Mouse (Mus musculus): ENCODE measurements around the gene Btnl1.

Gene Btnl1

DNA sequence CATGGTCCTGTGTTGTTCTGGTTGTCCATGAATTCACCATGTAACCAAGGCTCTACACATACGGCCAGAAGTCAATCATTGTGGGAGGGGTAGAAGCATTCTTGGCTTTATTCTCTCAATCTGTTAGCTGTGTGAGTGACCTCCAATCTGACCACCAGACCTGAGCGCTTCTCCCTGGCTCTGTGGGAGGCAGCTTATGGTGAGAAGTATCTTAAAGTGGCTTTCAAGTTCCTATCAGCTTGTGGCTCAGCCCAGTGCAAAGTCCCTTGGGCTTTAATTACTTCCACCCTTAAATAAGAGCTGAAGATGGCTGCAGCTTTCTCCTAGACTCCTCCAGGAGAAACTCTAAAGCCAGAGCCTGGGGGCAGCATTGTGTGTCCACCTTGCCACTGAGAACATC, at the start of gene Btnl1:
Gene Btnl1, plus strand, starts transcription at position 286 of the 400 bp plus-strand sequence.
- DNase-seq = no peak

GRCm38 (mm10) chr17:34329807-34330206, 47.1 kb upstream of the Btnl1 start:
- DNase-seq = no peak

DNA sequence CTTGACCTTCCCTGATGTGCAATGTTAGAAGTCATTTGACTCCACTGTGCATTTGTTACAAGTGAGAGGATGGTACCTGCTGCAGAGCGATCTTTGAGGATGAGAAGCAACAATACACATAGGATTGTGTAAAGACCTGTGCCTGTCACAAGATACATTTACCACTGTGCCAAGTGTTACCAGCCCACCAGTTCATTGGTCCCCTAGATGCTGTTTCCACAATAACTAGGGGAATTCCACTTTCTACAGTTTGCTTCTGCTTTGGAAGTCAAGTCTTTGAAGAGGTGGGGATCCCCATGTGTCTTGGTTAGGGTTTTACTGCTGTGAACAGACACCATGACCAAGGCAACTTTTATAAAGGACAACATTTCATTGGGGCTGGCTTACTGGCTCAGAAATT, 45.7 kb upstream of the Btnl1 start:
- no peak for DNase-seq

GRCm38 (mm10) chr17:34340619-34341402, 36.1 kb upstream of the Btnl1 start:
- no peak for DNase-seq

DNA sequence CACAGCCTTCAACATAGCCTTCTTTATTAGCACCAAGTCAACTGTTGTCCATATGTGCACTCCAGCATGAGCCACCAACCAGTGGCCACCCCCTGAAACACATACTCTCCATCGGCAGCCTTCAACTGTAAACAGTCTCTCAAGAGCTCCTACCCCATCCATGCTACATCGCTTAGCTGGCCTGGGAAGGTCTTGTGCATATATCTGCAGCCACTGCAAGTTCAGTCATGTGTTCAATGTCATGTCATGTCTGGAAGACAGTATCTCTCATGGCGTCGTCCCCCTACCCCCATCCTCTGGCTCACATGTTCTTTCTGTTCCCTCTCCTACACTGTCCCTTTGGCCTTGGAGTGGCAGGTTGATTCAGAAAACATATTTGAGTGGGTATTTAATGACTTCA, 32.0 kb upstream of the Btnl1 start:
- DNase-seq = no peak

DNA sequence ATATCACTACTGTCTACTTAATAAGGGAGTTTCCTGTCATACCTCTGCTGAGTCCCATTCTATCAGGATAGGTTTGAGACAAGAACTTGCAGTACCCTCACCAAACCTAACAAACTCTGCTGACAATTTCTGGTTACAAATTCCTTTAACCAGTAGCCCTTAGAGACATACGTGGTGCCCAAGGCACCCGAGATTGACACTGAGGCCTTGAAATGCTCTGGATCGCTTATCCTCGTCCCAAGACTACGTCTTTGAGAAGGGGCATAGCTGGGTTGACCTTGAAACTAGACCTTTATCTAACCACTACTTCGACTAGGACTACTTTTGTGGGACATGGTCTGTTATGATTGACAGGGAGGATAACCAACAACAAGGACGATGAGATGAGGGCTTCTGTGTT, 31.4 kb upstream of the Btnl1 start:
- no peak for DNase-seq

DNA sequence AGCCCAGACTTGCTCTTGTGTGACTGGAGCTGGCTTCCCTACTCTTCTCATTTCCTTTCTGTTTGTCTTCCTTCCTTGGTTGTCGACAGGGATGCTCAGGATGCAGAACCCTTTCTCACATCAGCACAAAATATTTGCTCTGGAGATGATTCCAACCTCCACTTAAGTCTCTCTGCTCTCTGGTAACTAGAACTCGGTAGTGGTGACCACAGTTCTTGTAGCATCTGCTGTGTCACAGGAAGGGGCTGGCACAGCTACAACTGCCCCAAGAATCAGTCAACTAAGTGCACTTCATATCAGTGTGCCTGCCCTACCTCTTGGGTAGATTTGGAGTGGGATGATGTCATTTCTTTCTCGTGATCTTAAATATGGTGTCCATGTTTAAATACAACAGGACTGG, 30.9 kb upstream of the Btnl1 start:
- DNase-seq = no peak

DNA sequence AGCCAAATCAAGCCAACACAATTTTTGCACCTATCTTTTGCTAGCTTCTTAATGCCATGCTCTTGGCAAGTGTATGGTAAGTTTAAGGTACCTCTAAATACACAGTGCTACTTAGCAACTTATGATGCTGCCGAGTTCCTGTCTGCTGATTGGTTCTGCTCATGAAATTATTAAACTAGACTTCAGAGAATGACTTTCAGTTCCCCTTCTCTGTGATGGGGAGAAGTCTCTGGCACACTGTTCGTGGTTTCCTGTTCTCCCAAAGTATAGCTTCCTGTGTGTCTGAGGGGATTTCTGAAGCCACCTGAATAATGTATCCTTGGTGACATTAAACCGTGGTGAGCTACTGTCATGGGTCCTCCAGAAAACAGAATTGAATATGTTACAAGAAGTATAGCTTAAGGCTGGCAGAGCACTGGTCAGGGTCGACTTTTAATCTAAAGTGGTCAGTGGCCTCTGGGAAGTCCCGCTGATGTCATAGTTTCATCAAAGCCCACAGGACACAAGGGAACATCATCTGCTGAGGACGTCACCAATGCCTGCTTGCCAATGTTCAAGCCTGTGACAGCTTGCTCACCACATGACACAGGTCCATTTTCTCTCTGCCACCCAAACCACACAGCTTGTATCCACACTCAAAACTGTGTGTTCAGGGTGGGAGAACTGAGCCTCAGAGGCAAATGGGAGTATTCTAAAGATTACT, 29.2 kb upstream of the Btnl1 start:
- peak; percentile 73 for DNase-seq

- peak; percentile 87 for DNase-seq
Measured at GRCm38 (mm10) chr17:34349429-34349828, 27.5 kb upstream of the Btnl1 start.

GRCm38 (mm10) chr17:34354539-34354938, 22.4 kb upstream of the Btnl1 start, which contains the start of gene Btnl2:
Btnl2 (plus strand) TSS chr17:34354822.
- no peak for DNase-seq

- peak; percentile 19 for DNase-seq
Measured at GRCm38 (mm10) chr17:34354940-34355339, 22.0 kb upstream of the Btnl1 start.

GRCm38 (mm10) chr17:34362954-34363546, 13.9 kb upstream of the Btnl1 start:
- no peak for DNase-seq

DNA sequence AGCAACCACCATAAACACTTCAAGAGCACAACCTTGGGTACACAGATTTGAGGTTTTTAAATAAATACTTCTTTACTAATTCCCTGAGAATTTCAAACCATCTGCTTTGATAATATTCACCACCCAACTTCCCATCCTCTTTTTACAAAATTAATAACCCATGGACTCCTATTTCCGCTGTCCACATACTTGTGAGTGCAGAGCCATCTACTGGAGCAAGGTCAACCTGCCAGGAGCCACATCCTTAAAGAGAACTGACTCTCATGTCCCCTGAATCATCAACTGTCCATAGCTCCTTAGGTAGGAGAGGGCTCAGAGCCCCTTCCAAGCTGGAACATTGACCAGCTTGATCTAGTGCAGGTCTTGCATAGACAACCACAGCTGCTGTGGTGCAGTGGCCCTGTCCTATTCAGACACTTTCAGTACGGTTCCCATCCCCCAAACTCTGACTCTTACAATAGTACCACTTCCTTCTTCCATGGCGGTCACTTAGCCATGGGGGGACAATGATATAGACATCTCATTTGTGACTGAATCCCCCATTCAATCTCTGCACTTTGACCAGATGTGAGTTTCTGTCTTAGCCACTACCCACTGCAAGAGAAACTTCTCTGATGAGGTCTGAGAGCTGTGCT, 13.1 kb upstream of the Btnl1 start:
- no peak for DNase-seq

DNA sequence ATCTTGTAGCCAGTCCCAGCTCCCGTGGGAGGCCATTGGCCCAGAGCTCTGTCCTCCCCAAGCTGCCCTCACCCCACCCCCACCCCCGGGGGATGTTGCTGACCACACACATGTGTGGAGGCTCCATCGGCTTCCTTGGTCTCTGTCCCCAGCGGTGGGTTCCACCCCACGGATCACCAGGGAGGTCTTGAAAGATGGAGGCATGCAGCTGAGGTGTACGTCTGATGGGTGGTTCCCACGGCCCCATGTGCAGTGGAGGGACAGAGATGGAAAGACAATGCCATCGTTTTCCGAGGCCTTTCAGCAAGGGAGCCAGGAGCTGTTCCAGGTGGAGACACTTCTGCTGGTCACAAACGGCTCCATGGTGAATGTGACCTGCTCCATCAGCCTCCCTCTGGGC, 11.9 kb upstream of the Btnl1 start:
- no peak for DNase-seq

DNA sequence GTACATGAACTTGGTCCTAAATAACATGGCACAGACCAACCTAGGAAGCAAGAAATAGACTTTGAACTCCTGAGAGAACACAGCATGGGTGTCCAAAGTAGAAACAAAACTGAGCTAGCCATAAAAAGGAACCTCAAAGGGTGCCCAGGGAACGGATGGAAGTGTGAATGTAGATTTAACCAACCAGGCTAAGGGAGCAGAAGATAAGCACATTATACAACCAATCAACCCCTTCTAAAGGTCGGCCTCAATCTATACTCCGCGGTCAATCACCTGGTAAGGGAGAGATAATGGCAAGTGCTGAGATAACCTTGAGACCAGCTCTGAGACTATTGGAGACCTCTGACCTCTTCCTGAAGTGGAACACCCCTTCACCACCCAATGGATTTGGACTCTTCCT, 6.4 kb upstream of the Btnl1 start:
- DNase-seq = no peak

DNA sequence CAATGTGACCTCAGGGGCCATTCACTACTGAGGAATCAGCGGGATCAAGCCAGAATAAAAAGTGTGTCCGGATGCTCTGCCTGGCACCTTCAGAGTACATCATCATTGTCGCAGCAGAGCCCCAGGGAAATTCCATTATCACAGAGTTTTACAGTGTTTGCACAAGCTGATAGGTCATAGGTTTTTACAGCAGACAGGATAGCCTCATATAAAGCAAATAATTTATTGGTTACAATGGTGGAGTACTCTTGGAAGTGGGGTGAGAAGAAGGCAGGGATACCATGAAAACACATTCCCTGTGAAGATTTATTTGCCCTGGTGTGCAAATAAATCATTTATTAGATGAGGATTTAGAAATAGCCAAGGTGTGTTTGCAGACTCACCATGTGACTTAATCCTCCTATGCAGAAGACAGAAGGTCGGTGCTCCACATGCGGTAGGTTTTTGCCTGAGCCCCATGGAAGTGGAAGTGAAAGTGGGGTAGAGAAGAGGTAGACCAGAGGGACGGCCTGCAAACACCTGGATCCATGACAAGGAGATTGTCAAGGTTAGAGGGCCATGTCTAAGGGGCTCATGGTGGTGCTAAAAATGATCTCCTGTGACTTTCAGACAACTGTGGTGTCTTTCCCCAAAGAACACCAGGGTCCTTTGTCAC, 3.8 kb upstream of the Btnl1 start:
- DNase-seq = no peak

DNA sequence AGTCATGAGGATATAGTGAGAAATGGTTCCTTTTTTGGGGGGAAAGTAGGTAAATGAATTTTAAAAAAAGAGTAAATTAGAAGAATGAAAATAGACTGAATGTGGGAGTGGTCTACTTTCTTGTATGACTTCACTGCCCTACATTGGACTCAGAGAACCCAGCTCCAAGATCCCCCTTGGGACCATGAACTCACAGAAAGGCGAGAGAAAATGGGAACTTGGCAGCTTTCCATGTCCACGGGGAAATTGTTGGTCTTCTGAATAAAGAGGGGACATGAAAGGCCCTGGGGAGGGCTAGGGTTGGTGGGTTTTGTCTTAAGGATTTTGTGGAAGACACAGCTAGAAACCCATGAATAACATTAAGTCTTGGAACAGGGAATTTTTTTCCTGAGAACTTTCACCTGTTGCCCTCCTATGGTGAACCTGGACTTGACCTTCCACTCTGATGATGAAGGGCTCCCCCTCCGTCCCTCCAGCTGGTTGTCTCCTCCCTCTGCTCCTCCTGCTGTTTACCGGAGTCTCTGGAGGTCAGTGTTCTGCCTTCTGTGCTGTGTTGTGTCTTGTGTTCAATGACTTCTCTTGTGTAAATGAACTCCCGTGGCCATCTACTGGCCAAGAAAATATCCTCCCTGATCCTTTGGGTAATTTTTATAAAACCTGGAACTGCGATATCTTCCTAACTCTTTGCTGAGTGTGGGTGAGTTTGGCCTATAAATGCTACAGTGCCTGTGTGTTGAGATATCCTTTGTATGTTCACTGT, 698 bp downstream of the Btnl1 start:
- no peak for DNase-seq

- no peak for DNase-seq
Measured at GRCm38 (mm10) chr17:34378716-34379115, 1.8 kb downstream of the Btnl1 start.

- no peak for DNase-seq
Measured at GRCm38 (mm10) chr17:34379451-34379850, 2.5 kb downstream of the Btnl1 start.

GRCm38 (mm10) chr17:34381876-34382275, 4.9 kb downstream of the Btnl1 start:
- DNase-seq = no peak

DNA sequence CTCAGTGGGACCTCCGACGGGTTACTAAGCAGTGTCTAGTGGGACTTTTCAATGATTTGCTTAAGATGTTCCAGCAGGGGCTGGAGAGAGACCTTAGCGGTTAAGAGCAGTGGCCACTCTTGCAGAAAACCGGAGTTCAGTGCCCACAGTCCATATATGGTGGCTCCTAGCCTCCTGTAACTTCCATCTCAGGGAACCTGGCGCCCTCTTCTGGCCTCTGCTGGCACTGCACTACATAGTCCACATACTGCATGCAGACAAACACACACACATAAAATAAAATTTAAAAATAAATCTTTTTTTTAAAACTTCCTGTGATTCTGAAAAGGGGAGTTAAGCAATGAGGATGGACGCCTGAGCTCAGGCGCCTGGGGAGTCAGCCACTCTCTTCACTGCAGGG, 6.3 kb downstream of the Btnl1 start:
- no peak for DNase-seq

GRCm38 (mm10) chr17:34384699-34385098, 7.8 kb downstream of the Btnl1 start:
- DNase-seq = no peak

Data from lung, postnatal 14 days (tissue).